Mouse (Mus musculus) left cerebral cortex, postnatal 25 days (tissue): Measurements from ENCODE around the gene Vps11. TPM values are rescaled to one million over a fixed set of nuclear protein-coding genes. Genes with fewer than 3 reads are reported as not detected.

Experiments
- microRNA-seq, 2 experiments: library from miRNA; unstranded; fragments of <30 nt; microRNA quantifications; one replicate each; pipeline ENCODE4 v1.2.0; 2022
- total RNA-seq, 2 experiments: library from RNA; stranded (reverse); gene quantifications; 2 replicates each; pipeline ENCODE4 v1.2.3; 2021

Vps11 gene
- total RNA-seq, 2 experiments from 2014 or later = 47.3 to 47.4 TPM

Small RNA genes lying within 50 kb of the gene (microRNA-seq; reads per million reads assigned to microRNA genes)
- gene Gm44335 = 0 reads per million in 2 experiments
- gene Mir7085 = 1.3 to 1.7 reads per million in 2 experiments

Other genes starting within 250 kb of the Vps11 start
- gene Gm49380, start 248.2 kb downstream of the Vps11 start, total RNA-seq = under 1 TPM; 0.14 to 0.27 TPM
- 10 to 100 TPM; 30.6 to 31.5 TPM for gene Rnf26, start 248.2 kb downstream of the Vps11 start, total RNA-seq
- 10 to 100 TPM; 13.2 to 14.8 TPM for gene Mcam, start 227.2 kb downstream of the Vps11 start, total RNA-seq
- gene Cbl, start 127.6 kb downstream of the Vps11 start, total RNA-seq = 10 to 100 TPM; 53.4 to 54.2 TPM
- gene Ccdc153, start 121.0 kb downstream of the Vps11 start, total RNA-seq = 1 to 10 TPM; 1.3 to 2.0 TPM
- gene Pdzd3, start 110.2 kb downstream of the Vps11 start, total RNA-seq = under 1 TPM; 0.53 to 0.73 TPM
- 10 to 100 TPM; 11.6 to 14.0 TPM for gene Nlrx1, start 93.1 kb downstream of the Vps11 start, total RNA-seq
- gene Abcg4, start 73.1 kb downstream of the Vps11 start, total RNA-seq = 10 to 100 TPM; 60.5 to 61.6 TPM
- 10 to 100 TPM; 28.4 to 28.6 TPM for gene Hinfp, start 56.0 kb downstream of the Vps11 start, total RNA-seq
- 100 to 1,000 TPM; 207 to 225 TPM for gene C2cd2l, start 41.4 kb downstream of the Vps11 start, total RNA-seq
- gene Dpagt1, start 35.7 kb downstream of the Vps11 start, total RNA-seq = 10 to 100 TPM; 12.5 to 13.8 TPM
- gene H2afx, start 27.0 kb downstream of the Vps11 start, total RNA-seq = 10 to 100 TPM; 56.6 to 56.8 TPM
- 10 to 100 TPM; 14.8 to 22.0 TPM for gene Hmbs, start 17.4 kb downstream of the Vps11 start, total RNA-seq
- gene Hyou1, start 17.8 kb upstream of the Vps11 start, total RNA-seq = 100 to 1,000 TPM; 142 to 144 TPM
- 10 to 100 TPM; 27.3 to 29.1 TPM for gene Slc37a4, start 35.2 kb upstream of the Vps11 start, total RNA-seq
- 100 to 1,000 TPM; 615 to 632 TPM for gene Rps25, start 45.5 kb upstream of the Vps11 start, total RNA-seq
- 10 to 100 TPM; 67.6 to 68.8 TPM for gene Trappc4, start 45.9 kb upstream of the Vps11 start, total RNA-seq
- gene Ccdc84, start 56.9 kb upstream of the Vps11 start, total RNA-seq = 10 to 100 TPM; 14.6 to 15.8 TPM
- gene Foxr1, start 79.5 kb upstream of the Vps11 start, total RNA-seq = not detected
- gene Upk2, start 93.3 kb upstream of the Vps11 start, total RNA-seq = not detected
- 10 to 100 TPM; 60.3 to 60.9 TPM for gene Bcl9l, start 121.2 kb upstream of the Vps11 start, total RNA-seq
- not detected for gene Cxcr5, start 200.2 kb upstream of the Vps11 start, total RNA-seq
- gene Ddx6, start 243.2 kb upstream of the Vps11 start, total RNA-seq = 100 to 1,000 TPM; 131 to 134 TPM